Mouse (Mus musculus) liver, embryonic 14.5 days (tissue): Measurements from ENCODE around the gene Pnmal2. TPM values are rescaled to one million over a fixed set of nuclear protein-coding genes. Genes with fewer than 3 reads are reported as not detected.

Experiments used
- ATAC-seq: fragments of 200-750 bp; cut with Nextera tagmentation; 2 replicates; pipeline ENCODE4 v1.8.0; 2017; ENCODE audit warnings: moderate number of reproducible peaks, mild to moderate bottlenecking, moderate library complexity; ENCODE audit not compliant: insufficient read depth
- DNase-seq, 3 experiments: peaks; one replicate each; pipeline ENCODE4 v3.0.0-alpha.2; 2012 to 2013; ENCODE audit warnings: low read depth in 3 of 3, low spot score in 3 of 3
- H3K27ac ChIP-seq: fragments of 300-500 bp; sonication (generic); 2 replicates; pipeline ENCODE4 v1.5.1; 2014; ENCODE audit warnings: moderate library complexity, mild to moderate bottlenecking, control low read depth, inconsistent platforms
- H3K27me3 ChIP-seq: fragments of 300-500 bp; sonication (generic); 2 replicates; pipeline ENCODE4 v1.6.1; 2014; ENCODE audit warnings: mild to moderate bottlenecking, low read length, moderate library complexity; ENCODE audit not compliant: control insufficient read depth, insufficient read depth
- H3K36me3 ChIP-seq: fragments of 300-500 bp; sonication (generic); replicated peaks from 2 replicates; pipeline ENCODE4 v1.6.1; 2014; ENCODE audit warnings: low read depth; ENCODE audit not compliant: control insufficient read depth, insufficient read depth
- H3K4me1 ChIP-seq, 2 experiments: fragments of 200-500 bp in 1 of 2; fragments of 300-500 bp in 1 of 2; sonication (generic) in 1 of 2; replicated peaks; 2 replicates each; pipeline ENCODE4 v1.6.1; 2012 to 2014; ENCODE audit warnings: antibody characterized with exemption in 1 of 2, inconsistent platforms in 1 of 2, low read length in 1 of 2; ENCODE audit not compliant: control insufficient read depth in 2 of 2, insufficient read depth in 2 of 2
- H3K4me2 ChIP-seq: fragments of 300-500 bp; sonication (generic); 2 replicates; pipeline ENCODE4 v1.6.1; 2014; ENCODE audit warnings: low read depth, mild to moderate bottlenecking, control low read depth, moderate library complexity
- H3K4me3 ChIP-seq, 2 experiments: fragments of 200-500 bp in 1 of 2; fragments of 300-500 bp in 1 of 2; sonication (generic) in 1 of 2; 2 replicates each; pipeline ENCODE4 v1.5.1; 2012 to 2014; ENCODE audit warnings: low read depth in 2 of 2, low read length in 2 of 2, mild to moderate bottlenecking in 2 of 2, control low read depth in 1 of 2, inconsistent platforms in 1 of 2, moderate library complexity in 1 of 2; ENCODE audit not compliant: insufficient read depth in 1 of 2
- H3K9ac ChIP-seq: fragments of 300-500 bp; sonication (generic); replicated peaks from 2 replicates; pipeline ENCODE4 v1.6.1; 2014; ENCODE audit warnings: mild to moderate bottlenecking, control low read depth, moderate library complexity
- H3K9me3 ChIP-seq: fragments of 300-500 bp; sonication (generic); 2 replicates; pipeline ENCODE4 v1.6.1; 2016; ENCODE audit warnings: low read length, mixed read lengths; ENCODE audit not compliant: control insufficient read depth
- CTCF ChIP-seq: IDR thresholded peaks from 2 replicates; pipeline ENCODE4 v1.5.1; 2016; ENCODE audit warnings: antibody characterized with exemption, low read depth, control low read depth
- EP300 ChIP-seq: IDR thresholded peaks from 2 replicates; pipeline ENCODE4 v1.6.1; 2016; ENCODE audit warnings: antibody characterized with exemption, low read depth
- WGBS: fragments of 180-500 bp; shearing (Covaris S2); extraction: QIAGEN DNeasy Blood & Tissue Kit; methylation state at CpG from one replicate; pipeline ENCODE4 v1.1.7; 2014; ENCODE audit not compliant: insufficient replicate concordance; 5-methylcytosine and 5-hydroxymethylcytosine counted together
- polyA plus RNA-seq, 2 experiments: library from polyadenylated mRNA; depleted of rRNA in 1 of 2; stranded (reverse) in 1 of 2; unstranded in 1 of 2; fragments of >200 nt; fragmentation: Nextera tagmentation in 1 of 2; extraction: Ambion mirVana in 1 of 2; gene quantifications; 2 replicates each; pipeline versions ENCODE4 v1.2.1 to v1.2.3; 2012 to 2014

Pnmal2 gene
- polyA plus RNA-seq (2012; rRNA removed) (0.04 and 0.08 TPM in 2 replicates), polyA plus RNA-seq (2014; fragmentation: Nextera tagmentation; extraction: Ambion mirVana) (0.08 and 0.14 TPM in 2 replicates)

DNA sequence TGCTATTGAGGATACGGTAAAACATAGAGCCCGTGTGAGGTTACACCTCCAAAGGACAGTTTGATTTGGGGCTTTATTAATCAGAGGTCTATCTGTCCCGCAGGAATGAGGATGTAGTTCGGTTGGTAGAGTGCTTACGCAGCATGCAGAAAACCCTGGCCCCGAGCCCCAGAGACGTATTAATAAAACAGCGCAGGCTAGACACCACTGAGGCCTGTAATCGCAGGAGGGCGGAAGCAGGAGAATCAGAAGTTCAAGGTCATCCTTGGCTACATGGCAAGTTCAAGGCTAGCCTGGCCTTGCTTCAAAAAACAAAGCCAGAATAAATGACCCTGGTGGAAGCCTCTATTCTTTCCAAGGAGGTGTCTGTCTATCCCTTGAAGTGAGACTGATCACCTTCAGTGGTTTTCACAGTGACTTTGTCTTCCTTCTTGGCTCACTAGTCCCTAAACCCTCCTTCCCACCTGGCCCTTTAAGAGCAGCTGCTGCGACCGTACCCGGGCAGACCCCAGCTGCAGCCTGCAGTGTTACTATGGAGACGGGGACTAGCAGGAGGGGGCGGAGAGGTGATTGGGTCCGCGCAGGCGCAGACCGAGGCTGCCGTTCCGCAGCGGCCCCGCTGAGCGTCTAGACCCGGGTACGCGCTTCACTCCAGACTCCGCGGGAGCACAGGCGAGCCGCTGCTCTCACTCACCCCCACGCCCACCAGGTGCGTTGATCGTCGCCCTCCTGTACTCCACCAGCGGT lies at the start of gene Pnmal2:
Gene Pnmal2 (plus strand): TSS at position 622 of the 747 bp plus-strand sequence.
- H3K4me1 ChIP-seq, result no peaks in the 10 kb centered on the region
- H3K27me3 ChIP-seq, result peaks cover 61% of the 10 kb centered on the region
- H3K36me3 ChIP-seq, result no peaks in the 10 kb centered on the region
- 16% methylated on average over 36 of the region's 36 CpGs for WGBS
- TF ChIP-seq CTCF (no peak), EP300 (no peak)
- DNase-seq, result no peak
- peak within 1 kb of the TSS; percentile 26 to 38 for H3K4me3 ChIP-seq
- H3K4me2 ChIP-seq, result peak within 1 kb of the TSS; percentile 56
- H3K9ac ChIP-seq, result no peak within 1 kb of the TSS
- H3K27ac ChIP-seq, result no peak within 1 kb of the TSS
- ATAC-seq, result 0 out of 2 replicates have a peak, but pooled peaks have one; percentile 37
- H3K9me3 ChIP-seq, result no peaks in the 10 kb centered on the region

DNA sequence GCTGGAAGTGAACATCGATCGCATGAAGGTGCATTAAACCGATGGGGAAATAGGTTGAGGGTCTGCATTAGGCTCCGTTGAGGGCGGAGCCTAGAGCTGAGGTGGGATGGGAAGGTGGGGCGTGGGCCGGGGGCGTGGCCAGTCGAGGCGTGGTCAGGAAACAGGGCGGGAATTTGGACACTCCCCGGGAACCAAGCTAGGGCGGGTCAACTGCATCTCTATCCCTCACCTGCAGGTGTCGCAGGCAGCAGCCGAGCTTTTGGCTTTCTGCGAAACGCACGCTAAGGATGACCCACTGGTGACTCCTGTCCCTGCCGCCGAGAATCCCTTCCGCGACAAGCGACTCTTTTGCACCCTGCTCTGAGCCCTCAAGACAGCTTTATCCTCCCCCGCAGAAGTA lies 49.5 kb upstream of the Pnmal2 start:
- H3K36me3 ChIP-seq, result no peaks in the 10 kb centered on the region
- peak overlapping the region; percentile 32 for H3K4me2 ChIP-seq
- peak; percentile 6; the same call in 1 of the 2 replicates for ATAC-seq
- H3K4me3 ChIP-seq, result no peak overlapping the region
- no peak overlapping the region for H3K9ac ChIP-seq
- DNase-seq, result peak in 1 of 3 experiments; percentile 32
- no peaks in the 10 kb centered on the region for H3K9me3 ChIP-seq
- no peak overlapping the region for H3K27ac ChIP-seq
- 2% methylated on average over 24 of the region's 24 CpGs for WGBS
- H3K4me1 ChIP-seq, result peaks cover 10 to 11% of the 10 kb centered on the region in 2 experiments
- peaks cover 42% of the 10 kb centered on the region for H3K27me3 ChIP-seq
- peak; percentile 90 for TF ChIP-seq CTCF
- no peak for TF ChIP-seq EP300

DNA sequence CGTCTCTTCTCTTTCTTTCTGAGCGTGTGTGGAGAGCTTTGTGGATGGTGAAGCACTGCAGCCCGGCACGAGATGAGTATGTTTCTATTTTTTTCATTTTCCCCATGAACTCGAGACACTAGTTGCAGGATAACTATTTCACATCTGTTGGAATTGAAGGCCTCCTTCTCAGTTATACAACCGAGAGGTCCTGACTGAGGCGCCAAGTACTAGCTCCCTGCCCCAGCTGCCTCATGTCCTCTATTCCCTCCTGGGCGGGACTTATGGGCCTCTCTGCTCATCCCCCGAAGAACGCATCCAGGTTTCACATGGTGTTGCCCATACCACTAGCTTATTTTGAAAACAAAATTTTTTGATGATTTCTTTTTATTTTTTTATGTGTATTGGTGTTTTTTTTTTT lies 49.0 kb upstream of the Pnmal2 start:
- no peak for ATAC-seq
- no peaks in the 10 kb centered on the region for H3K9me3 ChIP-seq
- H3K27me3 ChIP-seq, result peaks cover 39% of the 10 kb centered on the region
- no peak overlapping the region for H3K27ac ChIP-seq
- no peak for DNase-seq
- H3K4me2 ChIP-seq, result peak overlapping the region; percentile 32; the same call in 1 of the 2 replicates
- H3K4me1 ChIP-seq, result peaks cover 11% of the 10 kb centered on the region in 2 experiments
- no peak overlapping the region for H3K9ac ChIP-seq
- 34% methylated on average over 10 of the region's 10 CpGs for WGBS
- TF ChIP-seq CTCF (no peak), EP300 (no peak)
- no peaks in the 10 kb centered on the region for H3K36me3 ChIP-seq
- H3K4me3 ChIP-seq, result no peak overlapping the region

DNA sequence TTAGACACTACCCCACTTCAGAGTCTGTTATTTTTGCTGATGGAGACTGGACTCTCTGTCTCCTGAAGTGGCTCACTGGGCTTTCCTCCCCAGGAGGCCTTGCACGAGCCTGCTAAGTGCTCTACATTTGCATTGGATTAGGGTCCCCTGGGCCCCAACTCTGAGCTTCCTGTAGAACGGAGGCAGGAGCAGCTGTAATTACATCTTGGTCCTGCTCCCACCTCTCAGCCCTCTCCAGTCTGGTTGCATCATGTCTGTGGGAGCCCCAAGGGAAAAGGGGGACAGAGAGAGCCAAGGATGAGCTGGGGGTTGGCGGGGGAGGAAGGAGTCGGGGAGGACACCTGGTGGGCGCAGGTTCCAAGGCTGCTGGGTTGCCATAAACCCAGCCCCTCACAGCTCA lies 44.0 kb upstream of the Pnmal2 start:
- WGBS, result 43% methylated on average over 5 of the region's 5 CpGs
- H3K9ac ChIP-seq, result no peak overlapping the region
- no peak for ATAC-seq
- H3K4me3 ChIP-seq, result no peak overlapping the region
- no peak overlapping the region for H3K27ac ChIP-seq
- H3K4me2 ChIP-seq, result no peak overlapping the region
- DNase-seq, result no peak
- TF ChIP-seq EP300 (no peak), CTCF (no peak)
- peaks cover 0 to 14% of the 10 kb centered on the region in 2 experiments; a peak in 3 of 4 replicates for H3K4me1 ChIP-seq
- no peaks in the 10 kb centered on the region for H3K36me3 ChIP-seq
- H3K9me3 ChIP-seq, result no peaks in the 10 kb centered on the region
- no peaks in the 10 kb centered on the region for H3K27me3 ChIP-seq

DNA sequence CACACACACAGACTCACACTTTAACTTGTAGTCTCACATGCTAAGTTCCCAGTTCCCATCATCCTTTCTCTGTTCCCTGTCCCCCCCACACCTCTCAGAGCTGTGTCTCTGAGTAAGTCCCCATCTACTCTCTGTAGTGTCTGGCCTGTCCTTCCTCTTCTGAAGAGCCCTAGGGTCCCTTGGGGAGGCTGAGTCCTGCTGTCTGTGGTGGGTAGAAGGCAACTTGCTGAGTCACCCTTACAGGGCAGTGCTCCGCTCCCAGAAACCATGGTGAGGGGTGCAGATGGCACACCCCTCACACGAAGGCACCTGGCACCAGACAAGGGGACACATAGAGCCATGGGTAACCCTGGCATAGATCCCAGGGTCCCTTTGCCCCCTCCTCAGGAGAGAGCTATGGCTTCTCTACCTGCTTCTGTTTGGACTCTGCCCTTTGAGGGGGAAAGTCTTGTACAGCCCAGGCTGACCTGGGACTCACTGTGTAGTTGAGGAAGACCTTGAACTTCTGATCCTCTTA lies 41.0 kb upstream of the Pnmal2 start:
- 14% methylated on average over 2 of the region's 2 CpGs for WGBS
- no peak for DNase-seq
- Histone ChIP-seq H3K36me3 (no peaks in the 10 kb centered on the region), H3K4me2 (no peak overlapping the region), H3K9ac (no peak overlapping the region), H3K4me1 (peaks cover 0 to 18% of the 10 kb centered on the region in 2 experiments; a peak in 3 of 4 replicates), H3K4me3 (no peak overlapping the region), H3K9me3 (no peaks in the 10 kb centered on the region), H3K27ac (no peak overlapping the region), H3K27me3 (no peaks in the 10 kb centered on the region; the same call in 1 of the 2 replicates)
- TF ChIP-seq CTCF (no peak), EP300 (no peak)
- ATAC-seq, result no peak
